Mouse (Mus musculus) heart, adult 8-10 months (tissue): Measurements from ENCODE around the gene L3mbtl3. TPM values are rescaled to one million over a fixed set of nuclear protein-coding genes. Genes with fewer than 3 reads are reported as not detected.

Experiments
- DNase-seq: peaks from one replicate; pipeline ENCODE4 v3.0.0; 2022; ENCODE audit warnings: low spot score
- total RNA-seq, 4 experiments: library from RNA; stranded (reverse); gene quantifications; 2 replicates each; pipeline ENCODE4 v1.2.4; 2022

L3mbtl3 gene
- total RNA-seq, result 1 to 10 TPM; 6.7 to 7.0 (median 6.9) TPM

- DNase-seq, result peak; percentile 79
Observed at GRCm38 (mm10) chr10:26375790-26376545, at the start of gene L3mbtl3. Gene L3mbtl3 (minus strand): TSS chr10:26375971.

GRCm38 (mm10) chr10:26421168-26421567 is 45.4 kb upstream of the L3mbtl3 start:
- DNase-seq, result no peak

DNA sequence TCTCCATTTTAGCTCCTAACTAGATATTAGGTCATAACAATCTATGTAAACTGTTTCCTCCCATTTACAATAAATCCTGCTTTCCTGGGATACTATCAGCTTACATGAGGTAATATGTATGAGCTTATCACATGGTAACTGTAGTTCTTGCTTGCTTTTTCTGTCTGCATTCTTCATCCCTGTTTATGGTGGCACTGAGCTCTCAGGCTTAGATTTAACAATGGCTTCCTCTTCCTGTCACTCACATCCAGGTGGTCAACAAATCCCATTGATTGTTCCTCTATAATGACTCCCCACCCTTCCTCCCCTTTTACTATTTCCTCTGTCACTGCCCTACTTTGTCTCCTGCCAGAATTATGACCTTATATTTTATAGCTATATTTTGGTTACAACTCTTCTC is 12.9 kb upstream of the L3mbtl3 start:
- no peak for DNase-seq

DNA sequence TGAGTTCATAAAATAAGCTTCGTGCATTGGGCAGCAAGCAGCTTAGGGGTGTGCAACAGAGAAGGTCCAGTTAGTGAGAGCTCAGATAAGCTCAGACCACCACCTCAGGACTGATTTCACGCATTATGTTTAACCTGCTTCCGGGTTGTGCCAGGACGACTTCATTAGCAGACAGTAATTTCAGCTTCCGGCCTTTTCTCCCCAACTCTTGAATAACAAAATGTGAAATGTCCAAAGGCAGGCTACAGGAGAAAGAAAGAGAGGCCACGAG is 1.5 kb upstream of the L3mbtl3 start:
- no peak for DNase-seq

DNA sequence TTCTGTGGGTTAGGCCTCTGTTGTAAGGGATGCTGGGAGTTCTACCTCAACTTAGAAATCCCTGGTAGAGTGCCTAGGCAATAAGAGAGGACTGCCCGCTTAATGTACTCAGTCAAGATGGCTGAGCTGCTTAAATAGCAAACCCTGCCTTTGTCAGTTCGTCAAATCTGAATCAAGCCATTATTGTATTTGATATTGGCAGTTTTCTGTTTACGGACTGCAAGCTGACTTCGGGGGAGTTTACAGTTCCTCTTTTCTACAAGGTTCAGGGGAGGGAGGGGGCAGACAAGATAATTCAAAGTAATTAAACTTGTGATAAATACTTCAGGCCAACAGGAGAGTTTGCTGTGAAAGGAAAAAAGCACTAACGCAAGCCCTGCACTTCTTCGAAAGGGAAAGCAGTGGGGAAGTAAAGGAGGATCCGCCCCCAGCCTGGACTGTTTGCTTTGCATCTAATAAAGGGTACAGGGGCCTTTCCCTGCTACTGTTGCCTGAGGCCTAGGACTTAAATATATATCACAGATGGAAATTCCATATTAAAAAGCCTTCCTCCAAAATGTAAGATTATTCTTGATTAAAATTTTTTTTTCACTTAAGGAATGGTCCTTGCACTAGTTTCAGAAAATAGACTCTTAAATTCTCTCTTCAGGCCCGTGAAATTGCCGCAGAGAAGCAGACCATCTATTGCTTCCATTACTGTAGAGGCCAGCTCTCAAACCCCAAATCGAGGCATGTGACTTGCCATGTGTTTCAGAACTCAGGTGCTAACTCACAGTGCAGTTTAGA is 968 bp upstream of the L3mbtl3 start:
- DNase-seq, result no peak

DNA sequence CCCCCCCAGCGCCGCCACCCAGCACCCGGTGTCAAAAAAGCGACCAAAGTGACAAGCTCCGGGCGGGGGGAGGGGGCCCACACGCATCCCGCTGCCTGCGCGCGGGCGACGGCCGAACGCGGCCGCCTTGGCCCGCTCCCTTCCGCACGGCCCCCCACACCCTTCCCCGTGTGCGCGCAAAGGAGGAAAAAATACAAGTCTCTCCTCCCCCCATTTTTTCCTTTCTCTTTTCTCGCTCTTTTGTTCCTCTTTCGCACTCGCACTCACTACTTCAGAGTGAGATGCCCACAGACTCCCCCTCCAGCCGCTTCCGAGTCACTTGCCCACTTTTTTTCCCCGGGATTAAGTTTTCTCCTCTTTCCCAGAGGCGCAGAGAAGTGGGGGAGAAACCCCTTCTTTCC is 420 bp downstream of the L3mbtl3 start:
- no peak for DNase-seq

GRCm38 (mm10) chr10:26374436-26375311 is 1.1 kb downstream of the L3mbtl3 start:
- peak; percentile 36 for DNase-seq

- DNase-seq, result peak; percentile 31
Observed at GRCm38 (mm10) chr10:26373951-26374435, 1.8 kb downstream of the L3mbtl3 start.

- DNase-seq, result peak; percentile 91
Observed at GRCm38 (mm10) chr10:26372940-26373931, 2.5 kb downstream of the L3mbtl3 start.

- DNase-seq, result no peak
Observed at GRCm38 (mm10) chr10:26371416-26371815, 4.4 kb downstream of the L3mbtl3 start.

DNA sequence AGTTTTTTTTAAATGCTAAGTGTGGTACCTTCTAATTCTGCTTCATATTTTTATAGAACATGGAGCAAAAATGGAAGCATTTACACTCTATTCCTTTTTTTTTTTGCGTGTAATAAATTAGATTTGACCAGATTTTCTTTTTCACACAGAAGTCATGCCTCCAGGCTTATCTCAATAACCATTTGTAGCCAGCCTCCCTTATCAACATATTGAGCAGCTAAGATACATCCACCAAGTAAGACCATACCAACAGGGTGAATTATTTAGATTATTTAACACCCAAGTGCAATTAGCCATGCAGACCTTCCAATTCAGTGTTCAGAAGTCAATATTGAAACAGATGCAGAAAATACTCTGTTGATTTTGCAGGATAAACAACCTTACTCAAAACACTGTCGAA is 10.8 kb downstream of the L3mbtl3 start:
- no peak for DNase-seq

GRCm38 (mm10) chr10:26364326-26364856 is 11.4 kb downstream of the L3mbtl3 start:
- no peak for DNase-seq

- no peak for DNase-seq
Observed at GRCm38 (mm10) chr10:26363605-26364004, 12.2 kb downstream of the L3mbtl3 start.

GRCm38 (mm10) chr10:26358798-26359197 is 17.0 kb downstream of the L3mbtl3 start:
- DNase-seq, result no peak

DNA sequence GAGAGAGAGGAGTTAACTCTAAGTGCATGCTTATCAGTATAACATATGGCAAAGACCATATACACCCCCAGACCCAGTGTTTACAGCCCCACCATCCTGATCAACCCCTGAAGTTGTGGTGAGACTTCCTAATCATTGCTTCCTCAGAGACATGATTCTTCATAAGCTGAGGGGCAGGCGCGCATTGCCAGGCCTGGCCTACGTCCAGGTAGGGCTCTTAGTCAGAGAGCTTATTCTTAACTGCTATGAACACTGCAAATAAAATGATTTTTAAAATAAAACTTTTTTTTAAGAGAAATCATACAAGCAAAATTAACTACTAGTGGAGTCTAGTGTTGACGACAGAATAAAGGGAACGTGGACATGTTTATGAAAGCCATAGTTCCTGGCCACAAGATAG is 17.5 kb downstream of the L3mbtl3 start:
- DNase-seq, result no peak

DNA sequence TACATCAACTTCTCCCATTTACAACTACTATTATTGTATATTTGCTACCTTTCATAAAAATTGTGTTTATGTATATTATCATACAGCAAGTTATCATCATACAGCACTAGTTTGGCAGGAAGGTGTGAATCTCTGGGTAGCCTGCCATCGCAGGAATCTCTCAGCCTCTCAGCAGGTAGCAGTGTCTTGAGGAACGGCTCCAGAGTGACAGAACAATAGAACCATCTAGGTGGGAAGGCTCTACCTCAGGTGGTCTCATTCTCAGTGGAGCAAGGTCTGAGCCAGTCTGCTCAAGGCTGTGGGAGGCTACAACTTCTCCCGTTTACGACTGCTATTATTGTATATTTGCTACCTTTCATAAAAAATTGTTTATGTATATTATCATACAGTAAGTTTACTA is 22.0 kb downstream of the L3mbtl3 start:
- no peak for DNase-seq

DNA sequence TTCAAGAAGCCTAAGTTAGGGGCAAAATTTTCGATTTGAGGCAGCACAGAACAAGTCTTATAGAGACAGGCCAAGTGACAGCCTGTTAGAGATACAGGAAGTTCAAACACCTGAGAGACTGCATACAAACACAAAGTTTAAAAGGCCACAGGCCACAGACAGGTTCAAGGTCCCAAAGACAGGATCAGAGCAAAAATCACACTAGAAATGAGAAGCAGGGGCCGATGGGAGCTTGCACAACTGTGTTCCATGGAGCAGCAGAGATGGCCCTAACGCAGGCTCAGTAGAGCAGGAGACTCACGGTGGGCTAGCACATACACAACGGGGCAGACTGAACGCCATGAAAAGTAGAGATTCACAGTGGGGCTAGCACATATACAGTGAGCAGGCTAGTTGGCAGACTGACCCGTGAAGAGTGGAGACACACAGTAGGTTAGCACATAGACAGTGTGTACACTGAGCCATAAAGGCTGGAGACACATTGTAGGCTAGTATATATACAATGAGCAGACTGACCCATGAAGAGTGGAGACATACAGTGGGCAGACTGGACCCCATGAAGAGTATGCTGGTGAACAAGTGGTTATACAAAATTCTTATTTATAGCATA is 24.5 kb downstream of the L3mbtl3 start:
- DNase-seq, result no peak

GRCm38 (mm10) chr10:26350153-26350552 is 25.6 kb downstream of the L3mbtl3 start:
- no peak for DNase-seq

DNA sequence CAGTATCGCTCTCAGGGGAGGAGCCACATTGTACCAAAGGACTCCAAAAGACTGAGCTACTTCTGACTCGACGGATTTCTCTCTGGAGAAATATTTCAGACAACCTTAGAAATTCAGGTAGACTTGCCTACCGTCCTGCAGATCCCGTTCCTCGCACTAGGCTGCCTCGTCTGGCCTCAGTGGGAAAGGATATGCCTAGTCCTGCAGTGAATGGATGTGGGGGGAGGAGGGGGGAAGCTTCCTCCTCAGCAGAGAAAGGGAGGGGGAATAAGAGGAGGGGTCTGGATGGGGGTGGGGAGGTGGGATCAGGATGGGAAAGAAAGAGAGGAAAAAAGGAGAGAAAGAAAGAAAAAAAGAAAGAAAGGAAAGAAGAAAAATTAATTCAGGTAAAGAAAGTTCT is 28.2 kb downstream of the L3mbtl3 start:
- DNase-seq, result no peak

DNA sequence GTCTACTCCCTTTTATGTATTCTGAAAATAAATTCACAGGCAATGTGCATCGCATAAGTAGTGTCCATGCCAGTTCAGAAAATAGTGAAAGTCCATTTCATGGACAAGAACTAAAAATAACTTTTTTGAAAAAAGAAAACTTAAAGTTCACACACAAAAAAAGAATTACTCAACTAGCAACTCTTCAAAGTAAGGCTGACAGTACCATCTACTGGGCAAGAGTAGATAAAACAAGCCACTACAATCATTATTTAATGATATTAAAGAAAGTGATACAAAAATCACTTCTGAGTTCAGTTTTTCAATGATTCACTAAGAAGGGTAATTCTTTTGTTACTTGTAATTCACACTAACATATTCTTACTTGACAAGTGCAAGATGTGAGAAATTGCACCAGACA is 29.9 kb downstream of the L3mbtl3 start:
- DNase-seq, result no peak
